In genomic region chr2:180442061-180442460, GRCm38 (mm10) we compare ENCODE assay signal across 18 mouse cellular contexts. TPM values are rescaled to one million over a fixed set of nuclear protein-coding genes. Genes with fewer than 3 reads are reported as not detected.
DNase-seq lines count a peak whose midpoint lies in the region; TF ChIP-seq lines count a peak whose summit lies in the region.
"Had no signal": no experiment of that assay in that cellular context is flagged by ENCODE, and none has a peak within 500 bp of the region (broad histone marks: within the 10 kb centered on the region; RNA-seq: fewer than 3 reads in every experiment).

No protein-coding gene starts in this region.

- H3K4me1 ChIP-seq in limb, embryonic 10.5 days, result peaks cover 47% of the 10 kb centered on the region
- H3K4me1 ChIP-seq in small intestine, adult 2 months (ENCODE audit: control insufficient read depth, insufficient read depth, insufficient read length, low read length), result peaks cover 15% of the 10 kb centered on the region
- H3K4me1 ChIP-seq: embryonic facial prominence, embryonic 15.5 days had no signal

- TF ChIP-seq CTCF in small intestine, adult 2 months (IDR thresholded peaks at IDR 0.05; ENCODE audit: extremely low read depth, insufficient read length, insufficient replicate concordance, low read depth, low read length), result no peak

- peak; percentile 29 for DNase-seq in right cerebral cortex, postnatal 14 days
- DNase-seq in right cerebral cortex, adult 2 months (ENCODE audit: low spot score in 2 of 2), result no peak
- peak; percentile 40 for DNase-seq in brain, adult 2 months (ENCODE audit: low read depth, low spot score)
- DNase-seq in limb, embryonic 10.5 days (ENCODE audit: low spot score), result no peak
- DNase-seq in left cerebral cortex, postnatal 36 days (ENCODE audit: low spot score in 2 of 2), result no peak
- no peak for DNase-seq in adrenal gland, postnatal 36 days
- DNase-seq: adrenal gland, adult 8-10 months; cerebellum, adult 9-10 months; embryo, embryonic 11 days; gastrocnemius, postnatal 10 days; right cerebral cortex, postnatal 4 days; thymus, postnatal 36 days had no signal

- intact Hi-C loops in left cerebral cortex, postnatal 36 days (cut with DNase I), result no loop called here

- no peaks in the 10 kb centered on the region for H3K36me3 ChIP-seq in limb, embryonic 10.5 days
- no peaks in the 10 kb centered on the region for H3K36me3 ChIP-seq in small intestine, adult 2 months (ENCODE audit: control insufficient read depth, insufficient read depth, low read length)
- H3K36me3 ChIP-seq: embryonic facial prominence, embryonic 15.5 days had no signal

- 0 out of 2 replicates have a peak, but pooled peaks cover 9% of the 10 kb centered on the region for H3K27me3 ChIP-seq in limb, embryonic 10.5 days (ENCODE audit: low read depth, poor library complexity, severe bottlenecking)
- H3K27me3 ChIP-seq in small intestine, adult 2 months (ENCODE audit: control insufficient read depth, insufficient read depth, low read length), result no peaks in the 10 kb centered on the region
- H3K27me3 ChIP-seq: CH12.LX; embryonic facial prominence, embryonic 15.5 days had no signal

- TF ChIP-seq POLR2A in small intestine, adult 2 months (IDR thresholded peaks at IDR 0.05; ENCODE audit: low read depth, low read length), result no peak

- no peaks in the 10 kb centered on the region for H3K9me3 ChIP-seq in limb, embryonic 10.5 days (replicated peaks)
- H3K9me3 ChIP-seq: embryonic facial prominence, embryonic 15.5 days had no signal

- peak overlapping the region; percentile 56 for H3K27ac ChIP-seq in limb, embryonic 10.5 days
- H3K27ac ChIP-seq in small intestine, adult 2 months (ENCODE audit: insufficient read depth, low read depth, low read length), result peak overlapping the region; percentile 2; the same call in 1 of the 2 replicates
- H3K27ac ChIP-seq: embryonic facial prominence, embryonic 15.5 days had no signal

- no peak overlapping the region for H3K4me3 ChIP-seq in limb, embryonic 10.5 days
- no peak overlapping the region for H3K4me3 ChIP-seq in small intestine, adult 2 months (ENCODE audit: low read depth, low read length)
- H3K4me3 ChIP-seq: embryonic facial prominence, embryonic 15.5 days had no signal

- WGBS in limb, embryonic 10.5 days, result 81% methylated on average over 5 of the region's 5 CpGs
- 39% methylated on average over 5 of the region's 5 CpGs for WGBS in small intestine, adult 2 months

RNA-seq across cellular contexts. Expression of gene Slco4a1, which starts 14.0 kb away (rescaled TPM):
- polyA plus RNA-seq in limb, embryonic 10.5 days (2016; fragmentation: Nextera tagmentation; extraction: Ambion mirVana), result 0.41 and 1.8 TPM in 2 replicates
- 11.2 and 13.9 TPM in 2 replicates for polyA plus RNA-seq in small intestine, adult 2 months (2012; rRNA removed)
- 1 to 10 TPM; 1.4 to 1.8 TPM for total RNA-seq in left cerebral cortex, postnatal 36 days (2021)
- total RNA-seq in adrenal gland, postnatal 36 days (2021), result 1 to 10 TPM in 1 of 2 experiments, under 1 TPM in 1; 0.70 to 1.5 TPM

RNA-seq across cellular contexts. Expression of gene Ntsr1, which starts 57.7 kb away (rescaled TPM):
- 0.11 and 0.28 TPM in 2 replicates for polyA plus RNA-seq in limb, embryonic 10.5 days (2016; fragmentation: Nextera tagmentation; extraction: Ambion mirVana)
- polyA plus RNA-seq in small intestine, adult 2 months (2012; rRNA removed), result 0.38 and 0.70 TPM in 2 replicates
- 1 to 10 TPM; 6.9 to 7.4 TPM for total RNA-seq in left cerebral cortex, postnatal 36 days (2021)
- not detected for total RNA-seq in adrenal gland, postnatal 36 days (2021)
- total RNA-seq: adrenal gland, adult 8-10 months; CH12.LX; heart, adult 8-10 months; liver, adult 2 months had no signal
- polyA plus RNA-seq: inflammation-experienced regulatory T-cells, adult 6 months; liver, adult 2 months had no signal

Comparison
In these comparisons a context has a peak if more than half of its experiments do, and no peak if none do; other contexts are left out.
1. DNase-seq: peak in right cerebral cortex, postnatal 14 days (single experiment) and brain, adult 2 months (single experiment); none in right cerebral cortex, adult 2 months (0 of 2), limb, embryonic 10.5 days (single experiment), left cerebral cortex, postnatal 36 days (0 of 2) and adrenal gland, postnatal 36 days (0 of 2).
2. RNA of gene Ntsr1, which starts 57.7 kb away (total RNA-seq): 6.9 to 7.4 TPM in left cerebral cortex, postnatal 36 days; not detected in adrenal gland, postnatal 36 days; every median in the first group is over 4 times any median in the second.